20 mouse cellular contexts compared by ENCODE assay signal in the genomic region with DNA sequence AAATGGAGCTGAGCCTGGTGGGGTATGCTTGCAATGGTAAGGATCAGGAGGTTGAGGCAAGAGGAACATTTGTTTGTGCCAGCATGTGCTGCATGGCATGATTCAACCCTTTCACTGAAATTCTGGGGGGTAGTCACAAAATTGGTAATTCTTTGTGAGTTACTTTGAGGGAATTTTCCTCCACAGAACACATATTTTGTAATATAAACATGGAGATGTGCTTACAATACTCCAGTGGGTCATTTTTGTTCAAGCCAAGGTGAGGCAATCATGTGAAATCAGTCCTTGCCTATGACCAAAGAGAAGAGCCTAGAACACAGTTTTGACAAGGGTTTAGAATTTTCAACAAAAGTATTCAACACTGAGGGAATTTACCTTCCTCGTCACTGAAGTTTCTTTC.
"Had no signal": no experiment of that assay in that cellular context is flagged by ENCODE, and none has a peak within 500 bp of the region (broad histone marks: within the 10 kb centered on the region; RNA-seq: fewer than 3 reads in every experiment).

No protein-coding gene starts in this region.

- H3K27me3 ChIP-seq: limb, embryonic 13.5 days; liver, embryonic 12.5 days; liver, embryonic 15.5 days; lung, embryonic 15.5 days; megakaryocyte, embryonic 14.5 days; midbrain, embryonic 13.5 days; neural tube, embryonic 12.5 days; neural tube, embryonic 15.5 days had no signal

- DNase-seq: kidney, postnatal 25 days; layer of hippocampus, adult 9-11 months; liver; lung, adult 18-20 months; lung, postnatal 10 days; right cerebral cortex, adult 18-20 months; right cerebral cortex, postnatal 14 days; right cerebral cortex, postnatal 4 days; thymus, postnatal 25 days had no signal

- H3K4me3 ChIP-seq: layer of hippocampus, adult 2 months; limb, embryonic 10.5 days; limb, embryonic 13.5 days; liver, embryonic 12.5 days; liver, embryonic 15.5 days; lung, embryonic 15.5 days; megakaryocyte, embryonic 14.5 days; midbrain, embryonic 10.5 days; midbrain, embryonic 13.5 days; neural tube, embryonic 12.5 days; neural tube, embryonic 15.5 days had no signal

- H3K4me2 ChIP-seq: limb, embryonic 13.5 days; liver, embryonic 12.5 days; liver, embryonic 15.5 days; lung, embryonic 15.5 days; midbrain, embryonic 13.5 days; neural tube, embryonic 12.5 days; neural tube, embryonic 15.5 days had no signal

- H3K36me3 ChIP-seq: limb, embryonic 10.5 days; limb, embryonic 13.5 days; liver, embryonic 12.5 days; liver, embryonic 15.5 days; lung, embryonic 15.5 days; midbrain, embryonic 10.5 days; midbrain, embryonic 13.5 days; neural tube, embryonic 12.5 days; neural tube, embryonic 15.5 days had no signal
